Mouse (Mus musculus) cerebellum, adult 18-20 months (tissue): Measurements from ENCODE around the gene Gm20388.

Experiments used
- DNase-seq, 2 experiments: peaks; one replicate each; pipeline ENCODE4 v3.0.0; 2021

Gene Gm20388

DNA sequence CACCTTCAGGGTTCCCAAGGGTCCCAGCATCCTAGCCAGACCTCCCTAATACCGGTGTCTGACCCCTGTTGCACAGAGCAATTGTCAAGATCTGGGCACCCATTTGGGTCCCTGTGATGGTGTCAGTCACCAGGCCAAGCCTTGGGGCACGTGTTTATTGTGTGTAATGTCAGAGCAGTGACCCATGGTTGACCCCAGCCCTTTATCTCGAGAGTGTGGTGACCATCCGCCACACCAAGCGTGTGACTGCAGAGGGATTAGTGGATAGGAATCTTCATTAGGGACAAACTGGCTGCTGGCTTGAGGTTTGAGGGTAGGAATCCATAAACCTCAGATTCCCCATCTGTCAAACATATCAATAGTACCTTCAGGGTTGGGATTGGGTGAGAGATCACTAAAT lies 2758.7 kb downstream of the Gm20388 start:
- no peak for DNase-seq

DNA sequence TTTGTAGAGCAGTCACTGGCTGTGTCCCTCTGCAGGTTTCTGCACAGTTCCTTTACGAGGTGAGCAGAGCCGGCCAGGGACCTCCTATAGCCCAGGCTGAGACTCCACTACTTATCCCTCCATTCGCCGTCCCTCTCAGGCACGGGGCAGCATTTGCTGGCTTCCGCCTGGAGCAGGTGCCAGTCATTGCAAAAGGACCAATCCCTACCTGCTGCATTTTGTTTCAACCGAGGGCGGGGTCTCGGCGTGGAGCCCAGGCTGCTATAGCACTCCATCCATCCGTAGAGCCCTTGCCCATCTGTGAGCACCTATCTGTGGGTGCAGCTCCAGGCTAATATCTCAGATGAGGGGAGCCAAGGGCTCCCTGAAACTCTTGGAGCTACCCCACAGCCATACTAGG lies 2759.4 kb downstream of the Gm20388 start:
- no peak for DNase-seq

DNA sequence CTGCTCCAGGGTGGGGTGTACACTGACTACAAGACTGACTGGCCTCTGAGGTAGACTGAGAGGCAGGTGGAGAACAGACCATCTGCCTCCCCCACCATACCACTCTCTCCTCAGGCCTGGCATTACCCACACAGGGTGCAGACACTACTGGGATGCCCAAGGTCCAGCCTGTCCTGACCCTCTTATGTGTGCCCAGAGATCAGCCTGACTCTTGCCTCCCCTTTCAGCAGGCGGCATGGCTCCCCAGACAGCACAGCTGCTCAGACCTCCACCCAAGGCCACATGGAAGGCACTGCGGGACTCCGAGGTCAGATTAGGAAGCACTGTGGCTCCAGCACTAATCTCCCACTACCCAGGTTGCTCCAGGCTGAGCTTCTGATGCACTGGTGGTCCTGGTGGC lies 2760.1 kb downstream of the Gm20388 start:
- DNase-seq = no peak

DNA sequence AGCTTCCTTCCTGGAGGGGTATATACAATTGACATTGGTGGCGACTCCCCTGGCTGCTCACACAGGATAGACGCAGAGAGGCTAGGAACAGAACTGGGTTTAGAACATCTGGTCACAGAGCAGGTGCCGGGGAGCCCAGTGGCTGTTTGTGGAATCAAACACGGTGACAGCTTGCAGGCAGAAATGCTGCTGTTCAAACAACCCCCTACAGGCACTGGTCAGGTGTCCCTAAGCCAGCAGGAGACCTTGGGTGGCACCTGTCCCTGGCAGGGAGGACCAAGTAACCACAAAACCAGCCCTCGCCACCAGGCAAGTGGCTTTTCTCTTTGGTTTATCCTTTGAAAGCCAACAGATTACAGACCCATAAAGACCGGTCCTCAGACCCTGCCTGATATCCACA lies 2761.3 kb downstream of the Gm20388 start:
- DNase-seq = no peak

DNA sequence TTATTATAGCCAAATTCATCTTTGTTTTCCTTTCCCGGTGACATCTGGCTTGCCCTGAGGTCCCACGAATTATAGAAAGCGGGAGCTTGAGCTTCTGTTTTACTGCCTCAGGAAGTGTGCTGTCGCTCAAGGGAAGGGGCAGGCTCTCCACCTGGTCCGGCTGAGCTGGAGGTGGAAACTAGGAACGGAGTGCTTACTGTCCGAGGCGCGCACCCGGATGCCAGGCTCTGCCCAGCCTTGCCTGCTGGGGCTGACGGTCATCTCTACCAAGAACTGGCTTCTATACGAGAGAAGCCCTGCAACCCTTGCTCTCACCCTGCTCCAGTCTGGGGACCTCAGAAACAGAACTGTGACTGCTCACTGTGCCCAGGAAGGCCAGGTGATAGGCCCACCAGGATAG lies 2763.3 kb downstream of the Gm20388 start:
- DNase-seq = peak in 1 of 2 experiments; percentile 43

DNA sequence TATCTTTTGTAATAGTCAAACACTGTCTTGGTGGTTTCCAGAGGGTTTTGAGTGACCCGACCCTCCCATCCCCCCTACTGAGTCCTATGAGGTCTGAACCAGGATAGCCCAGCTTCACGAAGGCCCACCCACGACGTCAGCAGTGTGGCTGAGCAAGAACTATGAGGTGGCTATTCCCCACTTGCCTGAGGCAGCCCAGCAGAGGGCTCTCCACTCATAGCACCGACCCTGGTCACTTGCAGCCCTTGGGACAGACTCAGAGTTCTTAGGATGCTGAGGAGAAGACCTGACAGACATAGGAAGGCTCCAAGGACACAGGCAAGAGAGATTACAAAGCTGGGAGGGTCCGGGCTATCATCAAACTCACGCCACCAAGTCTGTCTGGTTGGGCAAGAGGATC lies 2764.4 kb downstream of the Gm20388 start:
- peak in 1 of 2 experiments; percentile 53 for DNase-seq

DNA sequence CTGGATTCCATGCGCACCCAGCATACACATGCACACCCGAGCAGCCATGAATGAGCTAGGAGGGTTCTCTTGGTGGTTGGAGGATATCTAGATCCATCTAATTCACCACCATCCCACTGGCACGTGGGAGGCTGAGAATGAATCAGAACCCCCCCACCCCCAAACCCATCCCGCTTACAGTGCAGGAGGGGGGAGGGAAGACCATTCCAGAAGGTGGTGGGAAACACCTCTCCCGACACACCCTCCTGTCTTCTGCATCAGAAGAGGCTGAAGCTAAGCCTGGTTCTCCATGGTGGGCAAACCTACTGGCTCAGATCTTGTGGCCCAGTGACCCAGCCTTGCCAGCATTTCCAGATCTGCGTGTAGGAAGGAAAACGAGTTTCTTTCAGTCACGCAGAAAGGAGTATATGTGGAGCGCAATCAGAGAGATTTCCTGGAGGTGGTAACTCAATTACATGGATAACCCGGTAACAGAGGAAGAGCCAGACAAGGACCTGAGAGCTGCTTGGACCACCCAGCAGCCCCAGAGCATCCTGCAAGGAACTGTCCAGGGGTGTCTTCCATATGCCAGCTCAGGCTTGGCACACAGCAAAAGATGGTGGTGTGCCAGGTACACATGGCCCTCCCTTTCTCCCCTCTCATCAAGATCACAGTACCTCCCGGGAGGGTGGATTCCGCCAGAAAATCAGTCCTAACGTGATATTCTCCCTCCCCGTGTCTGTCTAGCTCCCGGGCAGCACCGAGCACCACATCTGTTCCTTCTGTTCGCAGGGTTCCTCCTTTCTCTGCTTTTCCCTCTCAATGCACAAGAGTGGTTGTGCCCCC lies 2765.2 kb downstream of the Gm20388 start:
- peak; percentile 66 to 68 for DNase-seq

DNA sequence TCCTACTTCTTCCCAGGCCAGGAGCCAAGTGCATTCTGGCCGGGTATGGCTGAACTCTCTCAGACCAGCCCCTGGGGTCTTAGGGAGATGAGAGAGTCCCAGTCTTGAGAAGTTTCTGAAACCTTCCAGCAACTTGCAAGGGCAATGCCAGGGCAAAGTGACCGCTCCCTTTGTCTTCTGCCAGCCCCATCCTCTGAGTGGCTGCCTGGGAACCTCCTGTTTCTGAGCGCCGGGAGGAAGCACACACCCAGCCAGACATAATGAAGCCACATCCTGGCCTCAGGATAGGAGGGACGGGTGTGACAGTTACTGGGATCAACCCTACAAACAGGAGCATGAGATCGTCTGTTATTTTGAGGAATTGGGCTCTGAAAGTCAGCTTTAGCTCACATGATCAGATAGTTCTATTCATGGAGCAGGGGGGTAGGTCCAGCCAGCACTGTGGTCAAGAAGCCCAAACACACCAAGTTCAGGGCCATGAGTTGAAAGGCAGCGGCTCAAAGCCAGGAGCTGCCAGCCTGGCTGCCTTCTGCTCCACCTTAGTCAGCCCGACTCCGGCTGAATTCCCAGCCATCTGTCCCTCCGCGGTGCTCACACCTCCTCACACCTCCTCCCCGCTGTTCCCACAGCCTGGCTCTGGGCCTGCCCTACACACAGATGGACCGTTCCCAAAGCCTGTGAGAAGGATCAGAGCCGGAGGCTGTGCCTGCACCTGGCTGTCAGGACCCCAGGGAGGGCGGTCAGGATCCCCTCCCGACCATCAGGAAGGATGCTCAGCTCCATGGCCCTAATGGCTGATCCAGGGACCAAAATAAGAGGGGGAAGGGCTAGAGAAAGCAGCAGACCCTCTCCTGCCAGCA lies 2766.2 kb downstream of the Gm20388 start:
- DNase-seq = peak; percentile 95 to 96

DNA sequence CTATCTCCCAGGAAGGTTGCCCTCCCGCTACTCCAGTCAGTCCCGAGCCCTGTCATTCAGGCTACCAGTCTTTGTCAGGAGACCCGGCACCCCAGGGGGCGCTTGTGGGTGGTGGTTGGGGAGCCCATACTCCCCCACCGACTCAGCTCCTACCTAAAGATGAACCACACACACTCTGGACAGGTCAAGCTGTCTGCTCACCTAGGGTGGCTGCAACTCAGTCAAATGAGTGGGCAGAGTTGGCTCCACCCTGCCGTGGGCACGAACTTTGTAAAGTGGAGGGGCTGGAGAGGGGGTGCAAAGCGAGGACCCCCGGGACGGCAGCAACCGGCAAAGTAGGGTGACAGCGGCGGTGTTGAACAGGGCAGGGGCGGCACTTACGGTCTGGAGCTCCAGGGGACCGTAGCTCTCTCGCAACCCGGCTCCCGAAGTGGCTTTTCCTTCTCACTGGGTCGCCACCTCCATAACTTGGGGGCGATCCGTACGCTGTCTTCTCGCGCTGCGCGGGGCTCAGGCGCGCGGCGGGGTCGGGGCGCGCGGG lies 2766.9 kb downstream of the Gm20388 start:
- DNase-seq = no peak

DNA sequence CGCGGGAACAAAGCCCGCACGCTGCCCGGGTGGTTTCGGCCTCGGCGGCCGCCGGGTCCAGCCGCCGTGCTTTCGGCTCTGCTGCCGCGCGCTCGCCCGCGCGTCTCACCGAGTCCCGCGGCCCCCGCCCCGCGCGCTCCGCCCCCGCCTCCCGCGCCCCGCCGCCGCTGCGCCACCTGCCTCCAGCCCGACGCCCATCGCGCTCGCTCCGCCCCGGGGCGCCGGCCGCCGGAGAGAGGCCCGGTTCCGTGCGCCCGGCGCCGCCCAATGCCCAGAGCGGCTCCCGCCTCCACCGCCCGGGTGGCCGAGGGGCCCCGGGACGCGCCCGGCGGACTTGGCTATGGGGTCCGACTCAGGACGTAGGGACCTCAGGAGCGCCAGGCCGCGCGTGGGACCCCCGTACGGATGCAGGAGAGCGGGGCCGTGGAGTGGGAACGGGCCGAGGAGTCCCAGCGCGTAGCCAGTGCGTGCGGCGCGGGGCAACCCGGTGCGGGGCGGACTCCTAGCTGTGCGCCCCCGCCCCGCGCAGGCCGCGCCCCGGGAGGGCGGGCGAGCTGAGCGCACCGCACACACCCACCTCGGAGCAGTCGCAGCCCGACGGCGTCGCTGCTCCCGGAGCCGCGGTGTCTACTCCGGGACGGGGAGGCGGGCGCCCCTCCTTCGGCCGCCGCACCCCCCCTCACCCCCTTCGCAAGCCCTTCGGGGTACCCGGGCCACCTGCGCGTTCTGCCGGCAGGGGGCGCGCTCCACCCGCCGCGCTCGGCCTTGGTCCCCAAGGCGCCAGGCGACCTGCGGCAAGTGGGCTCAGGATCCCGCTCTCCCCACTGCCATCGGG lies 2767.6 kb downstream of the Gm20388 start:
- peak; percentile 82 to 93 for DNase-seq

DNA sequence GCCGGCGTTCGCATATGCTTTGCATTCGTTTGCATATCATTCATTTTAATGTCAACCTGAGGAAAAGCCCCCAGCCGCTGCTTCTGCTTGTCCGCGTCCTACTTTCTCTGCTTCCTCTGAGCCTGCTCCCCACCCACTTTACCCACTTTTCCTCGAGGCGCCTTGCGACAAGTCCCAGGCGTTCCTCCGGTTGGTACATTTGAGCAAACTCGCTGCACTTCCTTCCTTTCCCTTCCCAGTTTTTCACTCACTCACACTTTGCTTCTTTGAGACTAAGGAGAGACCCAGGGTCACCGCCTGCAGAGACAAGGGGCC lies 2768.2 kb downstream of the Gm20388 start:
- DNase-seq = no peak

DNA sequence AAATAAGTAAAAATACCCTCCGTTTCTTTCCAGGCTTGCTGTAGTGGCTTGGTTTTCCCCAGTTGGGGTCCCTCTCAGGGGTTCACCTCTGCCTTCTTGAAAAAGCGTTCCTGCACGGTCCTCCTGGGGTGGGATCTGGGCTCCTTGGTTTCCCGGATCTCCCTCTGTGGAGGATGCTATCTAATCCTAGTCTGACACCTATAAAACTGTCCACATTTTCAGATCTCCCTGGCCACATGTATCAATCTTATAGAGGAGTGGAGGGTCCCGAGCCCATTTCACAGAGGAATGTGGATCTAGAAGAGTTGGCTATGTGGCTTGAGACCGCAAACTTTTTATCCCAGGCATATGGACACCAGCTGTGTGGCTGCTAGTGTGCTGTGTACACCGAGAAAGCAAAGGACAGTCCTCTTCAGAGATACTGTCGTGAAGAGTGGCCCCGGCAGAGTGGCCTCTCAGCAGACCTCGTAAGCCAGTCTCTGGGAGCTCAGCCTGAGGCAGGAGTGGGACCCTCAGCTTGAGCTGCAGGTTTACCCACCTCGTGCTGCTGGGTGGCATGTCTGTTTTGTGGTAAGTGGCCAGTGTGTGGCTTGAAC lies 2768.8 kb downstream of the Gm20388 start:
- DNase-seq = no peak

DNA sequence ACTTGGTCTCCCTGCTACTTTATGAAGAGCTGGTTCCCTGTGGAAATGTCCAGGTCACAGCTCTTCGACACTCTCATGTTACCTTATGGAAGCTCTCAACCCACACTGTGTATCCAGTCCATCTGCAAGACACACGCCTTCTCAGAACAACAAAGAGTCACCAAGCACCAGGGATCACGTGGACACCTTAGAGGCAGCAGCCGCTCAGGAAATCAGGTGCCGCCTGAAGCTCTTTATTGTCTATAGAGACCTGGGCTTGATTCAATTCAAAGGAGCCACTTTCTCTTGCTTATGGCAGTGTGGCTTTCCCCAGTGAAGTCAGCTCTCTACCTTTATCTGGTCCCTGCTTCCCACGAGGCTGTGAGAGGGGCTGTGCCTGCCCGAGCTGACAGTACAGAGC lies 2769.5 kb downstream of the Gm20388 start:
- DNase-seq = no peak

DNA sequence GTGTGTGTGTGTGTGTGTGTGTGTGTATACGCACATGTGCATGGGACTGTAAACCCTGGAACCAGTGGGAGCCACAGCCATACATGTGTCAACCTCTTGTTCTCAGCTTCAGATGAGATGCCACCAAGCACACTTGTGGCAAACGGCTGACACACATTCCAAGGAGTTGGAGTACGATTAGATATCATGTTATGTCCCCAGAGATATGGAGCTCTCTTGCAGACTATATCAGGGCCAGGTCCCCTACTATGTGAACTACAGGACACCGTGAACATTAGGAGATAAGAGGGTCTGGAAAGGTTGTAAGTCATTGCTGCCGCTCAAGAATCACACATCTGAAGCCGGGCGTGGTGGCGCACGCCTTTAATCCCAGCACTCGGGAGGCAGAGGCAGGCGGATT lies 2772.2 kb downstream of the Gm20388 start:
- no peak for DNase-seq

DNA sequence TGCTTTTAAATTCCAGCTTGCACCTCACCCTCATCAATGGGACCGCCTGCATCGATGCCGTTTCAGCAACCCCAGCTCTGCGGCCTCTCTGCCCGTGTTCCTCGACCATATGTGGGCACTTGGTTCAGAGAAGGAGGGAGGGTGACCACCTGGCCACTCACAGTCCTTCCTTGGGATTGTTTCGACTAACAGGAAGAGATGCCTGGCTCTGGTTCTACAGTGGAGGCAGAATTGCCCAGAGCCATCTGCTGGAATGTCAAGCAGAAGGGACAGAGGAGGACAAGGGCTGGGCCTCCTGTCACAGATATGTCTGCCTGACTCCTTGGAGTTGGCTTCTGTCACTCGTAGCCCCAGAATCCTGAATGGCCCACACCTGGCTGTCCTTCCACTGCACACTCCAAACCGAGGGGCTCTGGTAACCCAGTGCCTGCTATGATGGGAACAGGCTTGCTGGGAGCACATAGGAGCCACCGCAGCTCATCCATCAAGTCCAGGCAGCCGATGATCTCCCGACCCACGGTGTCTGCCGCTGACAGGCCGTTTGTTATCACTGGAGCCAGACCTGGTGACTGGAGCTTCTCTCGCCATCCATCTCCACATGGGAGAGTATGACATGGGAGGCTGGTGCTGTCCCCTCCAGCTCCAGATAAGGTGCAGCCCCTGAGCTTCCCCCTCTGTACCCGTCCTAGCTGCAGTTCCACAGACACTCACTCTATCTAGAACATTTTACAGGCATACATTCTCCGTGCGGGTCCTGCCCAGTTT lies 2774.6 kb downstream of the Gm20388 start:
- peak; percentile 61 to 74 for DNase-seq

DNA sequence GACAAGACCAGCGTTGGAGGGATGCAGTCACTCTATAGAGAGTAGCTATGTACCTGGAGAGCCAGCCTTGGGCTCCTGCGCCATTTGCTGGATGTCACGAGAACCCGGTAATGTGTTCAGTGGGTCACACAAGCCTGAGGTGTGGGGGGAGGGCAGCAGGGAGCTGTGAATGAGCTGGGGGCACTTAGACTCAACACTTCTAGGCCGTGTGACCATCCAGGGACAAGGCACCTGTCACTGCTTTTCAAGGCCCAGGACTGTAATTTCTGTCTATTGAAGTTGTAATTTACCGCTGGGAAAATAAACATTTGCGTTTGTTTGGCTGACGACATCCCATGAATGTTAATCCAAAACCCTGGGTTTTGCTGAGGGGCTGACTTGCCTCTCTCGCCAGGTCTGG lies 2776.2 kb downstream of the Gm20388 start:
- no peak for DNase-seq

DNA sequence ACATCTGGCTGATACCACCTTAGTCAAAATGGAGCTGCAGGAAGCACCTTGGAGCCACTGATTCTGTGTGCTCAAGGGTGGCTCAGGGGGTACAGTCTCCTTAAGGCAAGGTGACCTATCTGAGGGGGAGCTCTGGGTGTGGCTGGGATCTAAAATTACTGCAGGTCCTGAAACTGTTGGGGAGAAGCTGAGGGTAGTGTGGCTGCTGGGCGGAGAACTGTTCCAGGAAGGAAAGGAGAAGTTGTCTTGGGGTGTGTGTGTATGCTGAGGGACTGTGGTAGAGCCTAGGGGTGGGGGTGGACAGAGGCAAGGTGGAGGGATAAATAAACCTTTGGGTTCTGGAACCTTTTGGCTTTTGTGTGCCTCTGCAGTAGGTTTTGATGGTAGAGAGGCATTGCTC lies 2778.7 kb downstream of the Gm20388 start:
- no peak for DNase-seq

DNA sequence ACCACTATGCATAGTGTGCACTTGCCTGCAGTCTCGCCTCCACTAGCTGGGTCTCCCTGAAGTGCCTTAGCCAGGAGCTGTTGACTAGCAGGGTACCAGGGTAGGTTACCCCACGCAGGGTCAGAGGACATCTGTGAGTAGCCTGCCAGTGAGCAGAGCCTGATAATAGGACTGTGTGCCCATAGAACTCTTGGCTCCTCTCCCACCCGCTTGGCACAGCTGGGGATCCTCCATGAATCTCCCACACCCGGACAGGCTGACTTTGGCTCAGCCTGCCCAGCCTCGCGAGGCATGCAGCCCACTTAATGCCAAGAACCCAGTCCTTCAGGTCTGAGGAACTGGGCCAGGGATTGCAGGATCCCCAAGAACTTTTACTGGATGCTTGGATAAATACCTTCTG lies 2780.4 kb downstream of the Gm20388 start:
- no peak for DNase-seq

DNA sequence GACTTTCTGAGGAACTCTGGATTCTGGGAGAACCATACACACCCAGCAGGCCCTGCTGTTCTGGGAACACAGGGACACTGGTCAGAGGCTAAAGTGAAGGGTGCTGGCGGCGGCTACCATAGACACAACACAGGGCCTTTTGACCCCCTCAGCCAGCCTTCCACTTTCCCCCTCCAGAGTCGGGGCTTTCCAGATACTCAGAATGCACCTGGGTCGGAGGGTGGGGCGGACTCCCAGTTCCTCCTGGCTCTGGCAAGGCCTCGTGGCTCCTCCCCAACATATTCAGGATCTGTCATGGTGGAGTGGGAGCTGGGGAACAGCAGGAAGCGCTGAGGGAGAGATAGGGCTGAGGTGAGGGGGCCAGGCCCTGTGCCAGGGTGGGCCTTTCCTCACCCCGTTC lies 2781.5 kb downstream of the Gm20388 start:
- no peak for DNase-seq

DNA sequence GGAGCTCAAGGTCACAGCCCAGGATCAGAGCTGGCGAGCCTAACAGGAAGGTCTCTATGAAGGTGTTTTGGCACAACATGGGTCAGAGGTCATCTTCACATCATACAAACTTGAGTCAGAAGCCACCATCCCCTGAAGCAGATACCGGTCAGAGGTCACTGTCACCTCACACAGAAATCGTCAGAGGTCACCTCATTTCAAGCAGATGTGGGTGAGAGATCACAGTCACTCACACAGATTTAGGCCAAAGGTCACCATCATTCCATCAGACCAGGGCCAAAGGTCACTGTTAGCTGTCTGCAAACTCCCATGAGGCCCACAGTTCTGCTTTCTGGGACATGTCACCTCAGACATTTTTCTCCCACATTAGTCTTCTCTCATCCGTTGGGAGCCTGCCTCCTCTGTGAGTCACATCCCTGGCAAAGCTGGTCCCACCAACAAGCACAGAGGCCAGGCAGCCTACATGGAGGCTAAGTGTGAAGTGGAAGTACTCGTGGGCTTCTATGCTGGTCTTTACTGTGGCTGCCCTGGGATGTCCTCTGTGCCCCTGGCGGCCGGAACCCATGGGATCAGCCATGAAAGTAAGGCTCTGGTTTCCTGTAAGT lies 2784.9 kb downstream of the Gm20388 start:
- DNase-seq = no peak

DNA sequence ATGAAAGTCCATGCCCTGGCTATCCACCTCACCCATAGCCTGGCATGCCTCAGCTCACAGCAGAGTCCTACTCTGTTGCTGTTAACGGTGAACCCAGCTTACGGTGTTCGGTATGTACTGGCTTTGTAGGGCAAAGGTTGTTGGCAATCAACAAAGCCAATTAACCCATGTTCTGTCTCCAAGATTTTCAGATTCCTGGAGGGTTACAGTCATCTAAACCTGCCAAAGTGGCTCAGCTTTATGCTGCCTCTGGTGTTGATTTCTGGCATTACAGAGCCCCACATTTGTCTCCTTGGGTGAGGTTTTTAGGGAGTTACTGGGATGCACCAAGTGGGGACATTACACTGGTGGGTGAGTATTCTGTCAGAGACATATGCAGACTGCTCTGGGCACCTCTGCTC lies 2786.5 kb downstream of the Gm20388 start:
- DNase-seq = peak; percentile 63 to 75
